Mouse (Mus musculus): ENCODE results near the gene Tspan18. TPM values are rescaled to one million over a fixed set of nuclear protein-coding genes. Genes with fewer than 3 reads are reported as not detected.

Gene Tspan18
- polyA plus RNA-seq (2012; fragmentation: generic; extraction: Trizol): under 1 TPM in 1 of 2 experiments, not detected in 1; 0.35 TPM

GRCm38 (mm10) chr2:93333817-93334731, at the start of gene Tspan18:
Tspan18 (minus strand) TSS chr2:93334505.

GRCm38 (mm10) chr2:93187323-93187996, 146.8 kb downstream of the Tspan18 start, which contains the start of gene Trp53i11:
Trp53i11 (plus strand) TSS chr2:93187548.

Other genes with a start within 250 kb of the Tspan18 start
- gene Trp53i11, start 147.0 kb downstream of the Tspan18 start, polyA plus RNA-seq (2012; fragmentation: generic; extraction: Trizol): under 1 TPM; 0.01 to 0.09 TPM
- gene Cd82, start 128.6 kb upstream of the Tspan18 start, polyA plus RNA-seq (2012; fragmentation: generic; extraction: Trizol): 100 to 1,000 TPM in 1 of 2 experiments, 10 to 100 TPM in 1; 24.6 to 119 TPM
- not detected for gene Gm10803, start 226.1 kb upstream of the Tspan18 start, polyA plus RNA-seq (2012; fragmentation: generic; extraction: Trizol)